Mouse (Mus musculus): ENCODE results near the gene Dnajc22. TPM values are rescaled to one million over a fixed set of nuclear protein-coding genes. Genes with fewer than 3 reads are reported as not detected.

Dnajc22 gene
- polyA plus RNA-seq, 1 experiment from 2014 or later: 29.6 TPM

DNA sequence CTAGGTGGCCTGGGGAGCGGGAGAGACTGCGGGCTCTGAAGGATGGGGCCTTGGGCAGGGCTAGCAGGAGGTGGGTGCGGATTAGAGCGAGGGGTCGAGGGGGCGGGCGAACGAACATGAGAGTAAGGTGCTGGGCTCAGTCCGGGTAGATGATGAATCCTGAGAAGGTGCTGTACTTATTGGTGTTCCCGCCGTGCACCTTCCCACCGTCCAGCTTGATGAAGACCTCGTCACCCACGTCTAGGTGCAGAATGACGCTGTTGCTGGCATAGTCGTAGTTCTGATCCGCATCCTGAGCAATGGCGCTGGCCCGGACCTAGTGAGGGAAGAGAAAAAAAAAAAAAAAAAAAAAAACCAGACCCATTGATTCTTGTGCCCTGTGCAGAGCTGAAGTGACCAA is 8.4 kb upstream of the Dnajc22 start:
- Histone ChIP-seq H3K27me3 (ENCODE audit: insufficient read depth, low read length) (peaks cover 45% of the 10 kb centered on the region), H3K4me2 (ENCODE audit: low read depth, low read length) (peak overlapping the region; percentile 32; the same call in 1 of the 2 replicates), H3K4me1 (ENCODE audit: insufficient read depth) (peaks cover 13% of the 10 kb centered on the region), H3K27ac (ENCODE audit: low read depth) (no peak overlapping the region), H3K9ac (replicated peaks) (no peak overlapping the region), H3K9me3 (ENCODE audit: low read length) (no peaks in the 10 kb centered on the region), H3K4me3 (ENCODE audit: low read depth, low read length) (no peak overlapping the region), H3K36me3 (replicated peaks; ENCODE audit: insufficient read depth, low read length) (peaks cover 14% of the 10 kb centered on the region; the same call in 1 of the 2 replicates)
- ATAC-seq (no peak), DNase-seq (no peak)
- 27% methylated on average over 19 of the region's 19 CpGs for WGBS (ENCODE audit: insufficient replicate concordance)
- TF ChIP-seq EP300 (IDR thresholded peaks at IDR 0.05; ENCODE audit: low read depth) (no peak), CTCF (IDR thresholded peaks at IDR 0.05; ENCODE audit: low read depth) (no peak)

DNA sequence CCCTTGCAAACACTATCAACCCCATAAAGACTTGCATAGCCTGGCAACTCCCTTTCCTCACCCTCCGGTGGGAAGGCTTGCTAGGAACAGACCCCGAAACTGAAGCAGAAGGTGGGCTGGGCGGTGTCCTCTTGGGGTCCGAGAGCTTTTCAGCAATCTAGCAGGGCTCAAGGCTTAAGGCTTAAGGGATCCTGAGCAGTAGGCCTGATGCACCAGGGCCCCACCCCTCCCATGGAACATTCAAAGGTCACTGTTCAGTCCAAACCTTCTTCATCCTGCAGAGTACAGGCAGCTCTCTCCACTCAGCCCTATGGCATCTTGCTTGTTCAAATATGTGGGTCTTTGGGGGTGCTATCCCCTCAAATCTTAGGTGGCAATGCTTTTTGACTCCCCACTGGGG is 7.0 kb upstream of the Dnajc22 start:
- Histone ChIP-seq H3K9me3 (ENCODE audit: low read length) (no peaks in the 10 kb centered on the region), H3K4me1 (ENCODE audit: insufficient read depth) (peaks cover 13% of the 10 kb centered on the region), H3K4me3 (ENCODE audit: low read depth, low read length) (no peak overlapping the region), H3K4me2 (ENCODE audit: low read depth, low read length) (no peak overlapping the region), H3K27ac (ENCODE audit: low read depth) (no peak overlapping the region), H3K27me3 (ENCODE audit: insufficient read depth, low read length) (peaks cover 59% of the 10 kb centered on the region), H3K36me3 (replicated peaks; ENCODE audit: insufficient read depth, low read length) (peaks cover 10% of the 10 kb centered on the region; the same call in 1 of the 2 replicates), H3K9ac (replicated peaks) (no peak overlapping the region)
- DNase-seq: no peak
- ATAC-seq: no peak
- no peak for TF ChIP-seq EP300 (IDR thresholded peaks at IDR 0.05; ENCODE audit: low read depth)
- TF ChIP-seq CTCF (IDR thresholded peaks at IDR 0.05; ENCODE audit: low read depth): no peak
- WGBS (ENCODE audit: insufficient replicate concordance): 73% methylated on average over 4 of the region's 4 CpGs

DNA sequence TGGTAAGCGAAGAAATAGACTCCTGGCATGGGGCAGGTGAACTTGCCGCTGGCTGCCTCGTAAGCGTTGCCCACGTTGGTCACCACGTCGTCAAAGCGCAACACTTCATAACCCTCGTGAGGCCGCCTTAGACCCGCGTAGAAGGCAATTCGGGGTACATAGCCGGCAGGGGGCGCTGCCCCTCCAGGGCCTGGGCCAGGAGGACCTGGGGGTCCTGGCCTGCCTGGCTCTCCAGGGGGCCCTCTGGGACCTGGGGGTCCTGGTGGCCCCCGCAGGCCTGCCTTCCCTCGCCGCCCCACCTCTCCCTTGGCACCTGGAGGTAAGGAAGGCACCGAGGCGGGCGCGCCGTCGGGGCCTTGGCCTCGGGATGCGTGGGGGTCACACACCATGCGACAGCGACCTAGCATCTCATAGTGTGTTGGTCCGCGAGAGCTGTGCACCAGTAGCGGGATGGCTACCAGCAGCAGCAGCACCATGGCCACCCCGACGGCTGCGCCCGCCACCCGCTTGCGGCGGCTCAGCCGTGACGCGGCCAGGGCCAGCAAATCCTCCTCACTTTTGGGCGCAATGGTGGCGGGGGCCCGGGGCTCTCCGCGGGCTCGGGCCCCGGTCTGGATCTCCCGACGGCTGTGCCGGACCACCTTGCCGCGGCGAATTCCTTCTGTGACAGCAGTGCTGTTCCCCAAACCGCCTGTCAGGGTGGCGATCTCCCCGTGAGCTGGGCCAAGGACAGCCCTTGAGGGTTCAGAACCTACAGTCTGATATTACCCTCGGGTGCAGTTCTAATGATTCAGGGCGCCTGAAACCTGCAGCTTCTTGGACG is 5.5 kb upstream of the Dnajc22 start, which contains the start of gene C1ql4:
Gene C1ql4, minus strand, starts transcription at position 565 of the 823 bp plus-strand sequence.
- DNase-seq: peak; percentile 71
- Histone ChIP-seq H3K27ac (ENCODE audit: low read depth) (no peak within 1 kb of the TSS), H3K4me3 (ENCODE audit: low read depth, low read length) (peak within 1 kb of the TSS; percentile 34), H3K9me3 (ENCODE audit: low read length) (no peaks in the 10 kb centered on the region), H3K9ac (replicated peaks) (no peak within 1 kb of the TSS), H3K4me1 (ENCODE audit: insufficient read depth) (peaks cover 13% of the 10 kb centered on the region), H3K27me3 (ENCODE audit: insufficient read depth, low read length) (peaks cover 71% of the 10 kb centered on the region), H3K36me3 (replicated peaks; ENCODE audit: insufficient read depth, low read length) (peaks cover 3% of the 10 kb centered on the region; the same call in 1 of the 2 replicates), H3K4me2 (ENCODE audit: low read depth, low read length) (peak within 1 kb of the TSS; percentile 53)
- ATAC-seq: no peak; the same call in 1 of the 2 replicates
- TF ChIP-seq CTCF (IDR thresholded peaks at IDR 0.05; ENCODE audit: low read depth) (peak; percentile 71), EP300 (IDR thresholded peaks at IDR 0.05; ENCODE audit: low read depth) (no peak)
- WGBS (ENCODE audit: insufficient replicate concordance): 13% methylated on average over 60 of the region's 60 CpGs

DNA sequence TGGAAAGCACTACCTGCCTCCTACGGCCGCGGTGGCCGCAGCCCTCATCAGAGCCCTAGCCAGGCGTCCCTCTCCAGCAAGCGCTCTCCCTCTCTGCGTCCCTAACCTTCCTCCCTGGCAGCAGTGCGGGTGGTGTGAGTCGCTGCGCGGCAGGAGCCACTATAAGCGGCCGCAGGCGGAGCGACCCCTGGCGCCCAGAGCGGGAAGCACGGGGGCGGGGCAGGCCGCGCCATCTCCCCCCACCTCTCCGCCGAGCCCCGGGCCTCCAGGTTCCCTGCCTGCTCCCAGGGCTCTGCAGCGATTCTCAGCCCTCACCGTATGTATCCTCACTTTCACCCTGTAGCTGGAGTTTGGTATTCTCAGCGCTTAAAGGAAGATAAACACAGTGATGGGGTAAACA is 4.7 kb upstream of the Dnajc22 start:
- no peak overlapping the region for H3K9ac ChIP-seq (replicated peaks)
- peaks cover 79% of the 10 kb centered on the region for H3K27me3 ChIP-seq (ENCODE audit: insufficient read depth, low read length)

DNA sequence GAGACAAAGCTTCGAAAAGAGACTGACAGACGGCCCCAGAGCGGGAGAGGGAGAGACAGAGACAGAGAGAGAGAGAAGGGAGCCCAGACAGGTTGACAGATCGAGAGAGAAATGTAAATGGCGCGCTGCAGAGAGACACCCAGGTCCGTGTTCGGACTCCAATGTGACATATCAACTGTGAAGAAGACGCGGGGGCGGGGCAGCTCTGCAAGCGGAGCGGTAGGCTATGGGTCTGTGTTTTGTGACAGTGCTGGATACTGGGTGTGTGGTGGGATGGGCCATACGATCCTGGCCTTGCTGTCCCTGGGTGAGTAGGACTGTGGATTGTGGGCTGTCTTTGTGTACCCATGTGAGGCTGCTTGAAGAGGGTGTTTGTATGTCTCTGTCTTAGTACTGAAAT is 3.9 kb upstream of the Dnajc22 start:
- H3K27ac ChIP-seq (ENCODE audit: low read depth): no peak overlapping the region
- H3K9ac ChIP-seq (replicated peaks): no peak overlapping the region
- DNase-seq: no peak
- H3K36me3 ChIP-seq (replicated peaks; ENCODE audit: insufficient read depth, low read length): no peaks in the 10 kb centered on the region
- no peak for ATAC-seq
- TF ChIP-seq CTCF (IDR thresholded peaks at IDR 0.05; ENCODE audit: low read depth): no peak
- TF ChIP-seq EP300 (IDR thresholded peaks at IDR 0.05; ENCODE audit: low read depth): no peak
- H3K4me3 ChIP-seq (ENCODE audit: low read depth, low read length): peak overlapping the region; percentile 8; the same call in 1 of the 2 replicates
- H3K4me1 ChIP-seq (ENCODE audit: insufficient read depth): peaks cover 15% of the 10 kb centered on the region
- peak overlapping the region; percentile 53 for H3K4me2 ChIP-seq (ENCODE audit: low read depth, low read length)
- no peaks in the 10 kb centered on the region for H3K9me3 ChIP-seq (ENCODE audit: low read length)
- peaks cover 86% of the 10 kb centered on the region for H3K27me3 ChIP-seq (ENCODE audit: insufficient read depth, low read length)
- WGBS (ENCODE audit: insufficient replicate concordance): 13% methylated on average over 14 of the region's 14 CpGs

More for the DNA sequence above, 4.7 kb upstream of the Dnajc22 start:
- WGBS (ENCODE audit: insufficient replicate concordance): 1% methylated on average over 27 of the region's 27 CpGs
- ATAC-seq (peak; percentile 76), DNase-seq (peak; percentile 86)
- Histone ChIP-seq H3K4me2 (ENCODE audit: low read depth, low read length) (peak overlapping the region; percentile 53), H3K36me3 (replicated peaks; ENCODE audit: insufficient read depth, low read length) (no peaks in the 10 kb centered on the region), H3K27ac (ENCODE audit: low read depth) (no peak overlapping the region), H3K9me3 (ENCODE audit: low read length) (no peaks in the 10 kb centered on the region), H3K4me1 (ENCODE audit: insufficient read depth) (peaks cover 13% of the 10 kb centered on the region), H3K4me3 (ENCODE audit: low read depth, low read length) (peak overlapping the region; percentile 34)
- TF ChIP-seq CTCF (IDR thresholded peaks at IDR 0.05; ENCODE audit: low read depth): peak; percentile 85
- no peak for TF ChIP-seq EP300 (IDR thresholded peaks at IDR 0.05; ENCODE audit: low read depth)

All from liver, postnatal 0 days (tissue).